Mouse (Mus musculus) cerebellum, adult (tissue): ENCODE data around the gene Orc3.

Experiments used
- ATAC-seq: cut with Nextera tagmentation; 2 replicates; pipeline ENCODE4 v1.9.2; 2017; ENCODE audit warnings: mild to moderate bottlenecking, moderate library complexity, mixed read lengths; ENCODE audit not compliant: insufficient number of reproducible peaks, low FRiP score, low TSS enrichment

Gene Orc3

GRCm38 (mm10) chr4:34614630-34615094, at the start of gene Orc3, which contains the start of gene Rars2:
TSS of gene Orc3 (minus strand) at chr4:34614944.
TSS of gene Rars2 (plus strand) at chr4:34614957.
- peak; percentile 99 for ATAC-seq

DNA sequence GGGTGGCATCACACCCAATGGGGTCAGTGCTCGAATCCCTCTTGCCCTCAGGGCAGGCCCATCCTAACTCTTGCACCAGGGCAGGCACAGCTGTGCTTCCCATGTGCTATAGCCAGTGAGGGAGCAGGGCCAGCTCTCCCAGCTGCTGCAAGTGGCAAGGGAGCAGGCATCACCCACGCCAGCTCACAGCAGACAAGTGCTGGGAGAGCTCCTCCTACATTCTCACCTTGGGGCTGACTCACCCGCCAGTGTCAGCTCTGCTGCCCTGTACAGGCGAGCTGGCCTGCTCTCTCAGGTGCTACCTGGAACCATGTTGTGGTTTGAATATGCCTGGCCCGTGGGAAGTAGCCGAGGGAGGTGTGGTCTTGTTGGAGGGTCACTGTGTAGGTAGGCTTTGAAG, 47.2 kb upstream of the Orc3 start:
- ATAC-seq, result peak; percentile 45; the same call in 1 of the 2 replicates

DNA sequence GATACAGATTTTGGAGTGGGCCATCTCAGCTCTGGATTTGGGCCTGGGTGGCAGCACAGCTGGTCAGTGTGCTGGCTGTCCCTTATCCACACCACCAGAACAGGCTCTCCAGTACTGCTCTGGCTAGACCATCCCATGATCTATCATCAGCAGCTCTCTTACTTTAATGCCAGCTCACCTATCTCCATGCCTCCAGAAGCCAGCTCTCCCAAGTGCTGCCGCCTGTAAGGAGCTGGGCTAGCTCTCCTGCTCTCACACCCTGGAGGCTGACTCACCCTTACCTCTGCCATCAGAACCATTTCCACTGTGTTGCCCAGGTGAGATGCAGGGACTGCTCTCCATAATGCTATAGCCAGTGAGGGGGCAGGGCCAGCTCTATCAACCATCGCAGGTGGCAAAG, 46.8 kb upstream of the Orc3 start:
- ATAC-seq, result 0 out of 2 replicates have a peak, but pooled peaks have one; percentile 20

DNA sequence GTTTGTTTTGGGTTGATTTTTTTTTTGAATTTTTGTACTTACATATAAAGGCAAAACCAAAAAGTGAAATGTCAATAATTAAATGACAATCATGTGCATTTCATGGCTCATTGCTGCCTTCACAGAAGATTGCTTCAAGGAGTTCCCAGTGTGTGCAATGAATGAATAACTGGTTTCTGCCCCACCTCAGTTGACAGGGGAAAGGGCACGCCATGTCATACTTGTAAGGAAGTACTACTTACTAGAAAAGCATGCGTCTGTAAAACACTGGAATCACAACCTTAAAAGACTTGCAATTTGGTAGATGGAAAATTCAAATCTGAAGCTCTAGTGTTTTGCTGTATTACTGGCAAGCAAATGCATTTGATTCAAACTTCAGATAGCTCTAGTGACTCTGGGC, 44.3 kb upstream of the Orc3 start:
- ATAC-seq, result no peak

DNA sequence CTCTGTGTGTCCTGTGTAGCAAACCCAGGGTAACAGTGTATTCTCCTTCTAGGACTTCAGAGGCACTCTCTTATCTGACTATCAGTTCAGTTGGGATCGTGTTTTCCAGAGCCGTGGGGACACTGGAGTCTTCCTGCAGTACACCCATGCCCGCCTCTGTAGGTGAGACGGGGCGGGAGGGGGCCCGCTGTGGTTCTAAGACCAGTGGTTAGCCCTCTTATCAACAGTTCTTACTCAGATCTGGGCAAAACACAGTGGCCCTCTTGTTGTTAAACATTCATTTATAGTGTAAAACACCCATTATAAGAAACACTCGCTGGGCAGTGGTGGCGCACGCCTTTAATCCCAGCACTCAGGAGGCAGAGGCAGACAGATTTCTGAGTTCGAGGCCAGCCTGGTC, 41.4 kb upstream of the Orc3 start:
- no peak for ATAC-seq

GRCm38 (mm10) chr4:34653179-34653578, 38.4 kb upstream of the Orc3 start:
- no peak for ATAC-seq

DNA sequence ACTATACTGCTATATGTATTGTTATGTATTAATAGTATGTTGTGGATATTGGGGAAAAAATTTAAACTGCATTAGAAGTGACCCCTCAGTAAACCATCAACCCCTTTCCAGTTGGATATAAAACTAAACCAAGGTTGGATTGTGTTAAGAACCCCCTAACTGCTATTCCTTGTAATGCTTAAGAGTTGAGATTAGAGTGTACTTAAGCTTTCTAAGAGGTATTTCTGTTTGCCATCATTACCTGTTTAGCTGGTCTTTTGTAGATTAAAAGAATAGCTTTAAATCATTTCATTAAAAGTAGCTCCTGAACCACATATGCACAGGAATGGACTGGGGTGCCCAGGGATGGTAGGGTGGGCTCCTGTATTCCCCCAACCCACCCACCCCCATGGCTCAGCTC, 30.0 kb upstream of the Orc3 start:
- no peak for ATAC-seq

- no peak for ATAC-seq
Observed at GRCm38 (mm10) chr4:34640731-34641130, 26.0 kb upstream of the Orc3 start.

DNA sequence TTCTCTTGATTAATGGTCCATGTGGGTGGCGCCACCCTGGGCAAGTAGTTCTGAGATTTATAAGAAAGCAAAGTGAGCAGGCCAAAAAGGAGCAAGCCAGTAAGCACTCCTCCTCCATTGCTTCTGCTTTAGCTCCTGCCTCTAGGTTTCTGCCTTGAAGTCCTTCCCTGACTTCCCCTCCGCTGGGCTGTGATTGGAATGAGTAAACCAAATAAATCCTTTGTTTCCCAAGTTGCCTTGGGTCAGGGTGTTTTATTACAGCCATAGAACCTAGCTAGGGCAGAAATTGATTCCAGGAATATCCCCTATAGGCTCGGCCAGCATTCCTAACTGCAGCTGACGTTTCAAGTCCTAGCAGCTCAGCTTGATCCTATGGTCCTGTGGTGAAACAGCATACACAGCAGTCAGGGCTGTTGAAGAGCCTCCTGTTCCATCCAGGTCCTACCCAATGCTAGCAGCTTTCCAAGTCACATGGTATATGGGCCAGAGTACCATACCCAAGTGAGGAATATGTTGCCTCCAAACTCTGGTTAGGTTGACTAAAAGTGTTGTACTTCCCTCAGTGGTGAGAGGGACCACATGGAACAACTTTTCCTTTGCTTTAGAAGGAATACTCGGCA, 25.1 kb upstream of the Orc3 start:
- no peak for ATAC-seq

DNA sequence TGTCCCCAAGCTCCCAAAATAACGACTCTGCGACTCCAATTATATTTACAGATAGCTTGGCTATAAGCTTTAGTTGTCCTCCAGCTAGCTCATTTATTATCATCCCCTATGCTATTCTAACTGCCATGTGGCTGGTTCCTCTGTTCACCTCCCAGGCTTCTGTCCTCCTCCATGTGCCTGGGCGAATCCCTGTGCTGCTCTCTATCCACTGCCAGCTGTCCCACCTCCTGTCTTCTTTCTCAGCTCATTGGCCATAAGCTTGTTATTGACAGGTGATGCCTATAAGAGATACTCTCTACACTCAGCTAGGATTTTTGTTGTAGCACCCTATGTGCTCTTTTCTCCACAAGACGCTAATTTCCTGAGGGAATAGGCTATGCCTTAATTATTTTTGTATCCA, 23.1 kb upstream of the Orc3 start:
- ATAC-seq, result no peak

DNA sequence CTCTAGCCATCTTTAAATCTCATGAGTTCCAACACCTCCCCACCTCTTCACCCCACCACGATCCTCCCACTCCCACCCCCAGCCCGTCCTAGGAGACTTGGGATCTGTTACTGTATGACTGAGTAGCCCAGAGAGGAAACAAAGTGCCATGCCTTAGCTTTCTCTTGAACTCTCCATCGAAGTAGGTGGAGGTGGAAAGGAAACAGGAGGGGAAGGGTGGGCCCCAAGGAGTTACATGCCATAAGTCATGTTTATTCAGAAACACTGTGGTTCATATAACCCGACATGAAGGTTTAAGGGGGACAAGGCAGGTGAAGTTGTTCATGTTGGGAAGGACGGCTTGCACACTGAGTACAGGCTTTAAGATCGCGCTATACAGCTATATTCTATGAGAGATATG, 22.6 kb upstream of the Orc3 start:
- ATAC-seq, result no peak

DNA sequence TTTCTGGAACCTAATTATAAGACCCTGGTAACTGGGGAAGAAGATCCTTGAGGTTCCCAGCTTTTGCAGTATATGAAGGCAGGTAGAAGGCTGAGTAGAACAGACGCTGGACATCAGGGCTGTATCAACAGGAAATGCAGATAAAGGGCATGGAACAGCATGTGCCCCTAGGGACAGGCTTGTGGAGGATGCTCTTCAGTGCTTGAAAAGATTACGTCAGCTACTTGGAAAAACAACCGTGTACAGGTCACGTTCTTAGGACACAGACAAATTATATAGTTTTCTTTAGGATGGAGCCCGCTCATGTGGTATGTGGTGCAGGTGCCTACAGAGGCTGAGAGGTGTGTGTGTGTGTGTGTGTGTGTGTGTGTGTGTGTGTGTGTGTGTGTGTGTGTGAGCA, 21.3 kb upstream of the Orc3 start:
- no peak for ATAC-seq

- no peak for ATAC-seq
Observed at GRCm38 (mm10) chr4:34634129-34634528, 19.4 kb upstream of the Orc3 start.

DNA sequence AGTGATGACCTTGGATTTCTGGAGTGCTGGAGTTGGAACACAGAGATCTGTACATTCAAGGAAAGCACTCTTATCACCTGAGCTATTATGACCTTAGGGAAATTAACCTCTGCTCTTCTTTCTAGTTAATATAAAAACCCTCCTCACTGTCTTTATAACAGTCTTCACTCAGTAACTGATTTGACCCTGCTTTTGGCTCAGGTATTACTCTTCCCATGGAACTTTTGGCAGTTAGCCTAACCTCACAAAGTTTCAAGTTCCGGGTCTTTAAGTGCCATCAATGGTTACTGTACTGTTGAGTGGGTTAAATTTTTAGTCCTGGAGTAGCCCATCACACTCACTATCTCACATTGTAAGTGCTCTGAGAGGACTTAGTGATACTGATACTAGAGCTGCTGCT, 15.2 kb upstream of the Orc3 start:
- ATAC-seq, result no peak

DNA sequence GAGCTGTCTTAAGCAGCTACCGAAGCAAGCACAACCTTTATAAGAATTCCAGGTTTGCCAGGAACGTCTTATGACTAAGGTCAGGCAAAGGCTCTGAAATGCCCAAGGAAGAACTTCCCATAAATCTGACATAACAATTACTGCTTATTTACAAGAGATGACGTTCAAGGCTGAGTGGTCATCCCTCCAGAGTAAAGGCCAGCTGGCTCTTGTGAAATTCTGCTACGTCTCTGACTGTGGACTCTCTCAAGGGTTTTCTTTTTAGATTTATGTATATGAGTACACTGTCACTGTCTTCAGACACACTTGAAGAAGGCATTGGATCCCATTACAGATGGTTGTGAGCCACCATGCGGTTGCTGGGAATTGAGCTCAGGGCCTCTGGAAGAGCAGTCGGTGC, 11.7 kb upstream of the Orc3 start:
- no peak for ATAC-seq

DNA sequence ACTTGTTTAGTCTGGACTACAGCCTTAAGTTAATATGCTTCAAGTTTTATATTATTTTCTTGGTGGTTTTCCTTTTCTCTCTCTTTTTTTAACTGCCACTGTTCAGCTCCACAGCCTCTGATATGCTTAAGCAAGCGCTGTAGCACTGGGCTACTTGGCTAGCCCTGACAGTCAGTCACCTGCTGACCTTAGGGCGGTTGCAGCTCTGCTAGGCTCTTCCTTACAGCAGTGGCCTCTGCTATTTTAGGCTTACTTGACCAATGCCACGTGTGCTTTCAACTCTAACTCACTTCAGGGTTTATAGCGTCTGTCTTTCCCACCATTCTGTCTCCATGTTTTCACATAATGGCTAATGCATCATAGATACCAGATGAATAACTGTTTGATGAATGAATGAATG, 10.8 kb upstream of the Orc3 start:
- ATAC-seq, result no peak

DNA sequence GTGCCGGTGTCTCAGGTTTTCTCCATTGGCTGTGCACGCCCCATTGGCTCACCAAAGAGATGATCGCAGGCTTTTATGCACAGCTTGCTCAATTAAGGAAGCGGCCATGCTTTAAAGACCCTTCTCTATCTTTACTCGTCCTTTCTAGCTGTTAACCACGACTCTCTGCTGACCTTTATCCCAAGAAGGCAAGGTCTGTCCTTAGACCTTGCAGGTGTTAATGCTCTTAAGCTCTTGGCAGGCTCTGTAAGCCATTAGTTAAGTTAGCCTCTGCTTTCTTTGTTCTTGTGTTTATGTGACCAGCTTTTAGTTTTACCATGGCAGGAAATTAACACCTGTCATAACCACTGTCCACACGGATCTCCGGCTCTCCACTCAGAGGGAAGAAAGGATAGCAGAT, 1.4 kb upstream of the Orc3 start:
- no peak for ATAC-seq

DNA sequence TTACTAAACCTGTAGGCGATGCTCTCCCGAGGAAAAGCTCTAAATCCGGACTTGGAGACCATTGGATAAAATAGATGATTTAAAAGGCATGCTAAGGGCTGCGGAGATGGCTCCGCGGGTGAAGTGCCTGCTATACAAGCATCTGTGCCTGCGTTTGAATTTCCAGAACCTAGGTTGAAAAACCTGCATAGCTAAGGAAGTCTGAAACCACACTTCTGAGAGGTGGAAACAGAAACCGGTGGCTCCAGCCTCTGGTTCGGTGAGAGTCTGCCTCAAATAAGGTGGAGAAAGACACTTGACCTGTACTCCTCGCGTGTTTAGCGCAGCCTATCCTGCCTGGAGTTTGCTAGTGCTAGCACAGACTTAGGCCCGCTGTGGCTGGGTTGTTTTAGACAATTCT, 559 bp upstream of the Orc3 start:
- ATAC-seq, result peak; percentile 43; the same call in 1 of the 2 replicates

DNA sequence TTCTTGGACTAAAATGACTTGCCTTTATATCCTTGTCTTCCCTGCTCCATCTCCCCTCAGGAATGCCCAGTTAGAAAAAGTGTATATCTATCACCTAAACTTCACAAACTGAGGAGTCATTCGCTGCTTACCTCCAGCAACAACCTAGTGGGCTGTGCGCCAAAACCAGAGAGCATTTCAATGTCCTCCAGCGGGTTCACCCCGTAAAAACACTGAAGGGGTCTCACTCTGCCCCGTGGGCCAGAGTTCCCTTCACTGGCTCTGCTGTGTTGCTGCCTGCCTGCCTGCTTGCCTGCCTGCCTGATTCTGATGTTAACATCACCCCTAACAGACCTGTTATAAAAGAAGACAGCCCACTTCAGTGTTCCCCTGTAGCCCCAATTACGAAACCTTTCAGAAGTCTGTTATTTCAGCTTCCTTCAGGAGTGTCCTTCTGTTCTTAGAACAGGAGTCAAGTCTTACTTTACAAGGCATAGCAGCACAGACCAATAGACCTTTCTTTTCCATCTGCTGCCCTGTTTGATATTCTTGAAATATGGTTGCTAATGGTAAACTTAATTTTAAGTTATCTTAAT, 1.1 kb downstream of the Orc3 start:
- no peak for ATAC-seq

- no peak for ATAC-seq
Observed at GRCm38 (mm10) chr4:34606658-34607057, 8.1 kb downstream of the Orc3 start.

GRCm38 (mm10) chr4:34603123-34603522, 11.6 kb downstream of the Orc3 start:
- ATAC-seq, result no peak

GRCm38 (mm10) chr4:34584871-34585607, 29.7 kb downstream of the Orc3 start:
- no peak for ATAC-seq
